Mouse (Mus musculus) liver, postnatal 0 days (tissue): ENCODE data around the gene Ttn. TPM values are rescaled to one million over a fixed set of nuclear protein-coding genes. Genes with fewer than 3 reads are reported as not detected.
"Not testable (repeated sequence)": the region's sequence is repeated elsewhere in the genome, so short reads cannot be mapped to it uniquely, and the experiment has no call there.

Source experiments
- ATAC-seq: fragments of 200-750 bp; cut with Nextera tagmentation; 2 replicates; pipeline ENCODE4 v1.8.0; 2017; ENCODE audit warnings: mild to moderate bottlenecking, moderate library complexity
- DNase-seq: peaks from one replicate; pipeline ENCODE4 v3.0.0-alpha.2; 2016
- H3K27ac ChIP-seq: fragments of 300-500 bp; sonication (generic); 2 replicates; pipeline ENCODE4 v1.5.1; 2014; ENCODE audit warnings: antibody characterized with exemption, moderate library complexity, mild to moderate bottlenecking, low read depth
- H3K27me3 ChIP-seq: fragments of 300-500 bp; sonication (generic); 2 replicates; pipeline ENCODE4 v1.6.1; 2014; ENCODE audit warnings: low read length, control low read depth, mixed read lengths; ENCODE audit not compliant: insufficient read depth
- H3K36me3 ChIP-seq: fragments of 300-500 bp; sonication (generic); replicated peaks from 2 replicates; pipeline ENCODE4 v1.6.1; 2014; ENCODE audit warnings: mild to moderate bottlenecking, control low read depth, low read length, moderate library complexity, mixed read lengths; ENCODE audit not compliant: insufficient read depth
- H3K4me1 ChIP-seq: fragments of 300-500 bp; sonication (generic); 2 replicates; pipeline ENCODE4 v1.6.1; 2014; ENCODE audit warnings: antibody characterized with exemption, mild to moderate bottlenecking, control low read depth; ENCODE audit not compliant: insufficient read depth
- H3K4me2 ChIP-seq: fragments of 300-500 bp; sonication (generic); 2 replicates; pipeline ENCODE4 v1.6.1; 2014; ENCODE audit warnings: low read depth, mild to moderate bottlenecking, low read length, moderate library complexity, mixed read lengths
- H3K4me3 ChIP-seq: fragments of 300-500 bp; sonication (generic); 2 replicates; pipeline ENCODE4 v1.5.1; 2014; ENCODE audit warnings: low read depth, low read length
- H3K9ac ChIP-seq: fragments of 300-500 bp; sonication (generic); replicated peaks from 2 replicates; pipeline ENCODE4 v1.6.1; 2014; ENCODE audit warnings: mild to moderate bottlenecking, moderate library complexity
- H3K9me3 ChIP-seq: fragments of 300-500 bp; sonication (generic); 2 replicates; pipeline ENCODE4 v1.6.1; 2016; ENCODE audit warnings: mild to moderate bottlenecking, control low read depth, low read length, mixed read lengths
- CTCF ChIP-seq: sonication (generic); IDR thresholded peaks from 2 replicates; pipeline ENCODE4 v1.5.1; 2016; ENCODE audit warnings: antibody characterized with exemption, low read depth
- EP300 ChIP-seq: IDR thresholded peaks from 2 replicates; pipeline ENCODE4 v1.6.1; 2016; ENCODE audit warnings: antibody characterized with exemption, low read depth, mild to moderate bottlenecking
- WGBS: fragments of 180-500 bp; shearing (Covaris S2); extraction: QIAGEN DNeasy Blood & Tissue Kit; methylation state at CpG from one replicate; pipeline ENCODE4 v1.1.7; 2014; ENCODE audit not compliant: insufficient replicate concordance; 5-methylcytosine and 5-hydroxymethylcytosine counted together
- polyA plus RNA-seq: library from polyadenylated mRNA; unstranded; fragments of >200 nt; fragmentation: Nextera tagmentation; extraction: Ambion mirVana; gene quantifications from 2 replicates; pipeline ENCODE4 v1.2.1, GENCODE M21; 2015

Ttn gene
- 0.32 and 4.6 TPM in 2 replicates for polyA plus RNA-seq

- no peak for ATAC-seq
- no peaks in the 10 kb centered on the region for H3K27me3 ChIP-seq
- no peak for DNase-seq
- TF ChIP-seq CTCF = no peak
- no peak for TF ChIP-seq EP300
- no peak within 1 kb of the TSS for H3K4me2 ChIP-seq
- no peaks in the 10 kb centered on the region for H3K9me3 ChIP-seq
- no peaks in the 10 kb centered on the region for H3K36me3 ChIP-seq
- H3K27ac ChIP-seq = no peak within 1 kb of the TSS
- no peak within 1 kb of the TSS for H3K9ac ChIP-seq
- H3K4me1 ChIP-seq = no peaks in the 10 kb centered on the region
- 70% methylated on average over 18 of the region's 18 CpGs for WGBS
- no peak within 1 kb of the TSS for H3K4me3 ChIP-seq
These were observed at the start of gene Ttn for GRCm38 (mm10) chr2:76982391-76983145. Ttn (minus strand) TSS chr2:76982547.

DNA sequence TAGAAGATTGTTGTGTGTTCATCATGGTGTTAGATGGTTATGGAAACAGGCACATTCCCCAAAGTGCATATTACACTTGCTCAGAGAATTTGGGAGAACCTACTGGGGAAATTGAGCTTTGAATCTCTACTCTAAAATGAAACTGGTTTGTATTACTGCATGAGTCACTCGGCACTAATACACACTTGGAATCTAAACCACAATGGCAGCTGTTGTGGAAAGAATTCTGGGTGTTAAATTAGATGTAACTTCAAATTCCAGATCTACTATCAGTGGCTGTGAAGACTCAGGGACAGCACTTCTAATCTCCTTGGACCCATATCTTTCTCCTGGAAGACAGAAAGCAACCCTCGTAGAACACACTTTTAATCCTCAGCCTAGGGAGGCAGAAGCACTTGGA lies 38.3 kb upstream of the Ttn start:
- DNase-seq (no peak), ATAC-seq (no peak)
- H3K27ac ChIP-seq = no peak overlapping the region
- no peaks in the 10 kb centered on the region for H3K27me3 ChIP-seq
- 76% methylated on average over 2 of the region's 2 CpGs for WGBS
- peaks cover 10% of the 10 kb centered on the region; the same call in 1 of the 2 replicates for H3K36me3 ChIP-seq
- H3K9ac ChIP-seq = no peak overlapping the region
- H3K4me3 ChIP-seq = no peak overlapping the region
- H3K4me2 ChIP-seq = no peak overlapping the region
- no peaks in the 10 kb centered on the region for H3K9me3 ChIP-seq
- TF ChIP-seq CTCF = no peak
- TF ChIP-seq EP300 = no peak
- no peaks in the 10 kb centered on the region for H3K4me1 ChIP-seq

GRCm38 (mm10) chr2:77017735-77018134 lies 35.4 kb upstream of the Ttn start:
- WGBS = 68% methylated on average over 4 of the region's 4 CpGs
- Histone ChIP-seq H3K27ac (no peak overlapping the region), H3K4me2 (no peak overlapping the region), H3K4me3 (no peak overlapping the region), H3K9ac (no peak overlapping the region), H3K4me1 (no peaks in the 10 kb centered on the region), H3K9me3 (no peaks in the 10 kb centered on the region), H3K36me3 (peaks cover 10% of the 10 kb centered on the region; the same call in 1 of the 2 replicates), H3K27me3 (no peaks in the 10 kb centered on the region)
- TF ChIP-seq EP300 (no peak), CTCF (no peak)
- ATAC-seq (no peak), DNase-seq (no peak)

- not testable (repeated sequence) for H3K4me1 ChIP-seq, ATAC-seq, H3K36me3 ChIP-seq, H3K27me3 ChIP-seq, H3K9me3 ChIP-seq, H3K27ac ChIP-seq, H3K4me3 ChIP-seq, H3K9ac ChIP-seq, H3K4me2 ChIP-seq, DNase-seq
- 70% methylated on average over 6 of the region's 6 CpGs for WGBS
These were observed 31.1 kb upstream of the Ttn start for GRCm38 (mm10) chr2:77013449-77013848.

DNA sequence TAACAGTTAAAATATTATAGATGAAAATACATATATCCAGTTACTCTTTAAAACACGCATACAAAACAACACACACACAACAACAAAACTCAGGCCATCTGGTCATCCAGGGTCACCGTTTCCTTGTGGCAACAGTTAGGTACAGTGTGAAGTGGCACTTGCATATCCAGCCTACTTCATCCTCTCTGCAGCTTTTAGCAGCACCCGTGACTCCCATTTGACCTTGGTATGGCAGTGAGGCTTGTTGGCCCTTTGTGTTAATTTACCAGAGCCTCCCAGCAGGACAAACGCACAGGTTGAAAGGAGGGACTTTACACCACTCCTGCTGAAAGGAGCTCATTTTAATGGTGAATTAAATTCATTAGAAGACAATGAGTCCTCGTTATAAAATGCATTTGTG lies 29.6 kb upstream of the Ttn start:
- Histone ChIP-seq H3K27me3 (no peaks in the 10 kb centered on the region), H3K9me3 (no peaks in the 10 kb centered on the region), H3K36me3 (no peaks in the 10 kb centered on the region; the same call in 1 of the 2 replicates), H3K9ac (no peak overlapping the region), H3K4me2 (no peak overlapping the region), H3K4me3 (no peak overlapping the region), H3K27ac (no peak overlapping the region), H3K4me1 (no peaks in the 10 kb centered on the region)
- TF ChIP-seq EP300 (no peak), CTCF (no peak)
- DNase-seq = no peak
- WGBS = 64% methylated on average over 5 of the region's 5 CpGs
- ATAC-seq = no peak

DNA sequence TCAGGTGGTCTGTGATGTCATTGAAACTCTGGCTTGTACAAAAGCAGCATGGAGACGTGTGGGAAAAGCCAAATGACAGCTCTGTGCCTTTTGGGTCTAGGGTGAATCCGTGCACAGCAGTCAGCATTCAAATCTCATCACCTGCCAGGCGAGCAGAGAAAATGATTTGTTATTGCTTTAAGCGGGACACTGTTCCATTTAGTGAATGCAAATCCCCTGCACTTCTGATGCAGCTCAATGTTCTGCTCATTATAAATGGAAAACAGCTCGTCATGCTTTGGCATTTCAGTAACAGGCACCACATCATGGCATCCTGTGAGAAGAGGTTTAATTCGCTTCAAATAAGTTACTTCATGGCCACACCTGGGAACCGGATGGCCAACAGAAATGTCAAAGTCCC lies 24.7 kb upstream of the Ttn start:
- Histone ChIP-seq H3K4me1 (no peaks in the 10 kb centered on the region), H3K27ac (no peak overlapping the region), H3K4me3 (no peak overlapping the region), H3K27me3 (no peaks in the 10 kb centered on the region), H3K36me3 (no peaks in the 10 kb centered on the region), H3K9ac (no peak overlapping the region), H3K4me2 (no peak overlapping the region), H3K9me3 (no peaks in the 10 kb centered on the region)
- TF ChIP-seq EP300 (no peak), CTCF (no peak)
- no peak for ATAC-seq
- DNase-seq = no peak
- WGBS = 68% methylated on average over 7 of the region's 7 CpGs

DNA sequence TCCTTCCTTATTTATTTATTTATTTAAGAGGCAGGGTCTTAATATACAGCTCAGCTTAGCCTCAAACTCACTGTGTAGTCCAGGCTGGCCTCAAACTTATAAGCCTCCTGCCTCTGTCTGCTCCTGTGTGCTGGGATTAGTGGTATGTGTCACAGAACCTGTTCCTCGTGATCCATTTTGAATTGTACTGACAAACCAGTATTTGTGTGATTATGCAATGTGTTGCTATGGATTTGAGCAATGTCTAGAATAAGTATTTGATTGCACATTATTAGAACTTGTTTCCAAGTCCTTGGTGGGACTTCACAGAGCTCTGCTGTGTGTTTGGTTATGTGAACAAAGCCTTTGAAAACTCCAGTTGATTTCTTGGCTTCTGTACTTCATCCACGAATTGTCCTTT lies 20.8 kb upstream of the Ttn start:
- H3K9ac ChIP-seq = no peak overlapping the region
- H3K4me3 ChIP-seq = no peak overlapping the region
- WGBS = 57% methylated on average over 2 of the region's 2 CpGs
- H3K27me3 ChIP-seq = no peaks in the 10 kb centered on the region
- no peak overlapping the region for H3K27ac ChIP-seq
- H3K4me2 ChIP-seq = no peak overlapping the region
- TF ChIP-seq CTCF = no peak
- TF ChIP-seq EP300 = no peak
- H3K4me1 ChIP-seq = no peaks in the 10 kb centered on the region
- H3K36me3 ChIP-seq = no peaks in the 10 kb centered on the region
- DNase-seq (no peak), ATAC-seq (no peak)
- no peaks in the 10 kb centered on the region for H3K9me3 ChIP-seq
